Mouse (Mus musculus): Measurements from ENCODE around the gene Smim20. TPM values are rescaled to one million over a fixed set of nuclear protein-coding genes. Genes with fewer than 3 reads are reported as not detected.

Smim20 gene
- total RNA-seq, 2 experiments from 2014 or later = 6.0 to 10.6 TPM

DNA sequence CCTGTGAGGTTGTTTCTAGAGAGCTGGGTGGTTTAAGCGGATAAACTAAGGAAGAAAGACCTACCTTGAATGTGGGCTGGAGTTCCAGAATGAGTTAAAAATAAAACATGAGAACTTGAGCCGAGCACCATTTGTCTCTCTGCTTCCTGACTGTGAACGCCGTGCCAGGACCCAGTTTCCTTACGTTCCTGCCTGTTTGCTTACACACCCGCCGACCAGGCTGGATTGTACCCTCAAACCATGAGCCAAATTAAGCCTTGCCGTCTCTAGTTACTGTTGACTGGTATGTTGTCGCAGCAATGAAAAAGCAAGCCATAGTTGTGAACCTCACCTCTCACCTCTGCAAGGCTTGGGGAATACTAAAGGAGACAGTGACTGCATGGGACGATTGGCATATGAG, 4.9 kb upstream of the Smim20 start:
- ATAC-seq (replicated peaks; ENCODE audit: low FRiP score, poor library complexity, severe bottlenecking) = no peak

DNA sequence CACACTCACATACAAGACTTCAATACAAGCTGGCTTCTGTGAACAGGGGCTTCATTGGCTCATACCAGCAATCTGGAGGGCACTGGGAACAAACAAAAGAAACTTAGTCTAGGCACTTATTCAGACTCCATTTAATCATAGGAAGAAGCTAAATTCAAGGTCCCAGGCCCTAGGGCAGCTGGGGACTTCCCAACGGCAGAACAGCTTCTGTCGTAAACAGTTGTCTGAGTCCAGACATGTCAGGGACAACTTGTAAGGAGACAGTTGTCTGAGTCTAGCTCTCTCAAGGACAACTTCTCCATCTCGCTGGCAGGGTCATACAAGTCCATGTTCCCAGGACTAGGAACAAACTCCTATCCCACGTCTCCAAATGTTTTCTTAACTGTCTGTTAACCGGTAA, 2.8 kb upstream of the Smim20 start:
- no peak for ATAC-seq (replicated peaks; ENCODE audit: low FRiP score, poor library complexity, severe bottlenecking)

GRCm38 (mm10) chr5:53265740-53266139, 1.1 kb upstream of the Smim20 start:
- no peak for ATAC-seq (replicated peaks; ENCODE audit: low FRiP score, poor library complexity, severe bottlenecking)

- ATAC-seq (replicated peaks; ENCODE audit: low FRiP score, poor library complexity, severe bottlenecking) = no peak
Observed at GRCm38 (mm10) chr5:53266181-53266580, 702 bp upstream of the Smim20 start.

DNA sequence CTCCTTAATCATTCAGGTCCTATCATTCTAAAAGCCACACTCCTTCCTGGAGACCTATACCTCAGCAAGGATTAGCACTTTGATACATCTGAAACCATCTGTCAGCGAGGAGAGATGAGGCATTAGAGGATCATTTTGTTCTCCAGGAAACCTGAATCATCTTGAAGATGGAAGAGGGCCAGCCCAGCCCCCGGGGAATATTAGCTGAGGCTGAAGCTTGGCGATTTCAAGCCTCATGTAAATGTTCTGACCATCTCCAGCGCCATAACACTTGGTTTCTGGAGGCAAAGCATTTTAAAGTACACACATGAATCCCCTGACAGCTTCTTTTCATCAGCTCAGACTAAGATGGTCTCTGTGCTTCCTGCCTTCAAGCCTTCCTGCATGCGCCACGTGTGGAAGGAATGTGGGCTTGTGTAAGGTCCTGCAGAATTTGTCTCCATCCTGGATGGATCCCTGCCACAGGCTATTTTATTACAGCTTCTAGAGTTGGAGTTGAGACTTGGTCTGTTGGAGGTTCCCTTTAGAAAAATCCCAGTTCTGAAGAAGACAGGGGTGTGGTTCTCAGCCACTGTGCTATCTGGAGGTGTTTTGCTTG, 1.3 kb downstream of the Smim20 start:
- ATAC-seq (replicated peaks; ENCODE audit: low FRiP score, poor library complexity, severe bottlenecking) = no peak

- ATAC-seq (replicated peaks; ENCODE audit: low FRiP score, poor library complexity, severe bottlenecking) = no peak
Observed at GRCm38 (mm10) chr5:53269799-53270198, 2.9 kb downstream of the Smim20 start.

- no peak for ATAC-seq (replicated peaks; ENCODE audit: low FRiP score, poor library complexity, severe bottlenecking)
Observed at GRCm38 (mm10) chr5:53270947-53271711, 4.2 kb downstream of the Smim20 start.

DNA sequence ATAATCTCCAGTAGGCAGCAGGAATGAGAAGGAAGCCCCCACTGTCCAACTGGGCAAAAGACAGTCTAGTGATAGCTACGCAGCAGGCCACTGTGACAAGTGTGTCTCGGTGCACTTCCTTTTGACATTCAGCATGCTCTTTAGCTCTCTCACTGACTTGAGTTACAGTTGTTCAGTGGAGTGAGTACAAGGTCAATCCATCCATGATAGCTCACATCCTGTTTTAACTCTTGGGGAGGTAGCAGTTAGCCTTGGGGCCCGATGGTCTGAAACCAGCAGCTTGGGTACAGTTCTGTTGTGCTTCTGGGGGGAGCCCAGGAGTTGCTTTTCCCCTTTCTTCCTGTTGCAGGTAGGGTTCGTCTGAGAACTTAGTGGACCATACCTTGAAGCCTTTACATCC, 5.7 kb downstream of the Smim20 start:
- no peak for ATAC-seq (replicated peaks; ENCODE audit: low FRiP score, poor library complexity, severe bottlenecking)

- no peak for ATAC-seq (replicated peaks; ENCODE audit: low FRiP score, poor library complexity, severe bottlenecking)
Observed at GRCm38 (mm10) chr5:53273699-53274430, 7.0 kb downstream of the Smim20 start.

DNA sequence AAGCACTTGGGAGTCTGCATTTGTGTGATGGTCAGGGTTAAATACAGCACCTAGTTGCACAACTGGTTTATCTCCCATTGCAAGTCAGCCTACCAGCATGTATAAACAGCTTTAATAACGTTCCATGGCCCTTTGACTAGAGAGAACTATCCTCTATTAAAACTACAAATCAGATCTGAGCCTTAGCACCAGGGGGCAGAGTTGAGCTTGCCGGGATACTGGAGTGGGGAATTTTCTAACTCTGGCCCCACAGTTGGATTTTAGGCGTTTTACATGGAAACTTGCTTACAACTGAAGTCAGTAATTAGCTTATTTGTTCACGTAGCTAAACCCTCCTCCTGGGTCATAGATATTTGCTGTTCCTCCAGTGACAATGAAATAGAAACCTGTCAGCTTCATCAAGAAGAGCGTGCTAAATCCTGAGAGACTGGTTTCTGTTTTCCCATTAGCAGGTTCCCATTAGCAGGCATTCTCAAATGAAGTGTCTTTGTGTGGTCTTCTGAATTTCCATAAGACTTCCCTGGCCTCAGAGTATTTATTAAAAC, 8.0 kb downstream of the Smim20 start:
- no peak for ATAC-seq (replicated peaks; ENCODE audit: low FRiP score, poor library complexity, severe bottlenecking)

- no peak for ATAC-seq (replicated peaks; ENCODE audit: low FRiP score, poor library complexity, severe bottlenecking)
Observed at GRCm38 (mm10) chr5:53275376-53275775, 8.5 kb downstream of the Smim20 start.

DNA sequence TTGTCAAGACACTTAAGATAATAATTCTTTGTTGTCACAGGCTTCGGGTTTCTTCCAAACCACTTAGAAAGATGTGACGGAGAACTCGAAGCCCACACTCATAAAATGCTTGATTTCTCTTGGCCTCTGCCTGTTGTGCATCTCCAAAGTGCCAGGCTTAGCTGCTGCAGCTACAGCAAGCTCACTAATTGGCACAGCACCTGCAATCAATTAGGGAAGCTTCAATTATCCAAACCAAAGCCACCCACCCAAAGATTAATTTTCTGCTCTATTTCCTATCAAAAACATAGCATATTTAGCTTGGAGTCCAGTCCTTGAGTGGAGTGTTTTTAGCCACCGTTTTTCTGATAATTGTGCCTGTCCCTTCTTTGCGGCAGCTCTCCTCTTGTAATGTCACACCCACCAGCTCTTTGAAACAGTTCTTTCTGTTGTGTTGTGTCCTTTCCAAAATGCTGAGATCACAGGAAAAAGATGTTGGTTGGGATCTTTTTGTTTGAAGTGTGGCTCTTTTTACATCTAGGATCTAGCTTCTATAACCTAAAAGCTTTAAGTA, 9.7 kb downstream of the Smim20 start:
- no peak for ATAC-seq (replicated peaks; ENCODE audit: low FRiP score, poor library complexity, severe bottlenecking)

- no peak for ATAC-seq (replicated peaks; ENCODE audit: low FRiP score, poor library complexity, severe bottlenecking)
Observed at GRCm38 (mm10) chr5:53277716-53278263, 10.9 kb downstream of the Smim20 start.

DNA sequence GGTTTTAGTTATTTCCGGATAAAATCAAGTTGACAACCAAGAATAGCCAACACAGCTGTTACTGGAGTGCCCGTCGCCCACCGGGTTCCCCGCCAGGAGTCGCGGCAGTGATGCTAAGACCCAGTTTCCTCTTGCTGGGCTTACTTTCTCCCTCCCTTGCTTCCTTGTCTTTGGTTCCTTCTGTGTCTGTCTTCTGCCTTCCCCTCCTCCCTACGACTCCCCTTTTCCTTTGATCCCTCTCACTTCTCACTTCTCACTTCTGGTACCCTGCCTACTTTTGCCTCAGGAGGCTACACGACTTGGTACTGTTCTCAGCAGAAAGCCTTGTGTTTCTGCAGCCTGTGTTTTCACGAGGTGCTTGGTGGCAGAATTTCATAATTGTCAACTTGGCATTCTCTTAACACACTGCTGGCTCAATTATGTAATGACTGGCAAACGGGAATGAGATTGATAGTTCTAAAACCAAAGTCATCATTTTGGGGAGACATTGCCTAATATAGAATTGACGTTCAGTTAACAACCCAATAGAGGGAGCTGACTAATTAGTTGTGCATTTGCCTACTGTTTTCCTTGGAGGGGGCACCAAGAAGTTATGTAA, 12.4 kb downstream of the Smim20 start:
- no peak for ATAC-seq (replicated peaks; ENCODE audit: low FRiP score, poor library complexity, severe bottlenecking)

GRCm38 (mm10) chr5:53282487-53282886, 15.6 kb downstream of the Smim20 start:
- no peak for ATAC-seq (replicated peaks; ENCODE audit: low FRiP score, poor library complexity, severe bottlenecking)

DNA sequence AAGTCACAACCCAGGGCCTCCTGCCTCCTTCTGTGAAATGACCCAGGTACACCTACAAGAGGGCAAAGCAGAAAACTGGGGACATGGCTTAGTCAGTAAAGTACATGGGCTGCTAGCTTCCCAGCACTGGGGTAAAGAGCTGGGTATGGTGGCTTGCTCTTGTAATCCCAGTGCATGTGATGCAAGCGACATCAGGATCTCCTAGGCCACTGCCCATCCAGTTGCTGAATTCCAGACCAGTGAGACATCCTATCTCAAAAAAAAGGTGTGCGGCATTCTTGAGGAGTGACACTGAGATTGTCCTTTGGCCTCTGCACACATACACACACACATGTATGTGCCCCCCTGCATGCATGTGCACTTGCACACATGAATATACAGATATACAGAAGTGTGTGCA, 19.5 kb downstream of the Smim20 start:
- ATAC-seq (replicated peaks; ENCODE audit: low FRiP score, poor library complexity, severe bottlenecking) = no peak

DNA sequence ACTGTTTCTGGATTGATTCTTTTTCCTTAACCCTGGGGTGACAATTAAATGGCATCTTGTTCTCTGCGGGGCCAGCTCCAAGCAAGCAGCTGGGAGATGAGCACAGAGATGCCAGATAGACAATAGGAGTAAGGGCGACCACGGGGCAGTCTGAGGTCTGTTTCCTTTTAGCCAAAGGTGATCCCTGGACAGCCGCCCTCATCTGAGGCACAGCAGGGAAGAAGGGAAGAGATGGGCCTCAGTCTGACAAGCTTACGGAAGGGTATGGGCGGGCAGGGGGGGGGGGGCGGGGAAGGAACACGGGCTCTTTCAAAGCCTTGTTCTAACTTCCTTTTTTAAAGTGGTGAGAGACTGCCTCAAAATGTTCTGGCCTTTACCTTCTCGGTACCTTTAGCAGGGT, 22.6 kb downstream of the Smim20 start:
- no peak for ATAC-seq (replicated peaks; ENCODE audit: low FRiP score, poor library complexity, severe bottlenecking)

- ATAC-seq (replicated peaks; ENCODE audit: low FRiP score, poor library complexity, severe bottlenecking) = no peak
Observed at GRCm38 (mm10) chr5:53294627-53295026, 27.7 kb downstream of the Smim20 start.

DNA sequence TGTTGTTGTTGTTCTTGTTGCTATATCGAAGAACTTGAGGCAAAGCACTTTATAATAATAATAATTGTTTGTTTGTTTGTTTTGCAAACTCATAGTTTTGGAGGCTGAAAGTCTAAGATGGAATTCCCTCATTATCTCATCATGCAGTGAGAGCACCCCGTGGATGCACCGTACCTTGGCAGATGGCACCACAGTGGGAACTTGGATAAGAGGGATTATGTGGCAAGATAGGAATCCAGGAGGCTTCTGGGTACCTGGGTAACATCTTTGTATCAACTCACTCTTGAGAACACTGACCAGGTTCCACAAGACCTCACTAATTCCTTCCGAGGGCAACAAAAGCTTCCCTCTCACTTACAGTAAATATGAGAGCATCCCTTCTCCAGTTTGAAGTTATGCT, 30.1 kb downstream of the Smim20 start:
- no peak for ATAC-seq (replicated peaks; ENCODE audit: low FRiP score, poor library complexity, severe bottlenecking)

- ATAC-seq (replicated peaks; ENCODE audit: low FRiP score, poor library complexity, severe bottlenecking) = no peak
Observed at GRCm38 (mm10) chr5:53301496-53301895, 34.6 kb downstream of the Smim20 start.

Measured in erythroblast, adult 5-6 weeks (primary cell).